Mouse (Mus musculus) embryo, embryonic 11 days (tissue): ENCODE results near the gene Fsd1.
"Not testable (repeated sequence)": the region's sequence is repeated elsewhere in the genome, so short reads cannot be mapped to it uniquely, and the experiment has no call there.

ENCODE experiments used
- DNase-seq: peaks from one replicate; pipeline ENCODE4 v3.0.0-alpha.2; 2015

The Fsd1 gene

DNA sequence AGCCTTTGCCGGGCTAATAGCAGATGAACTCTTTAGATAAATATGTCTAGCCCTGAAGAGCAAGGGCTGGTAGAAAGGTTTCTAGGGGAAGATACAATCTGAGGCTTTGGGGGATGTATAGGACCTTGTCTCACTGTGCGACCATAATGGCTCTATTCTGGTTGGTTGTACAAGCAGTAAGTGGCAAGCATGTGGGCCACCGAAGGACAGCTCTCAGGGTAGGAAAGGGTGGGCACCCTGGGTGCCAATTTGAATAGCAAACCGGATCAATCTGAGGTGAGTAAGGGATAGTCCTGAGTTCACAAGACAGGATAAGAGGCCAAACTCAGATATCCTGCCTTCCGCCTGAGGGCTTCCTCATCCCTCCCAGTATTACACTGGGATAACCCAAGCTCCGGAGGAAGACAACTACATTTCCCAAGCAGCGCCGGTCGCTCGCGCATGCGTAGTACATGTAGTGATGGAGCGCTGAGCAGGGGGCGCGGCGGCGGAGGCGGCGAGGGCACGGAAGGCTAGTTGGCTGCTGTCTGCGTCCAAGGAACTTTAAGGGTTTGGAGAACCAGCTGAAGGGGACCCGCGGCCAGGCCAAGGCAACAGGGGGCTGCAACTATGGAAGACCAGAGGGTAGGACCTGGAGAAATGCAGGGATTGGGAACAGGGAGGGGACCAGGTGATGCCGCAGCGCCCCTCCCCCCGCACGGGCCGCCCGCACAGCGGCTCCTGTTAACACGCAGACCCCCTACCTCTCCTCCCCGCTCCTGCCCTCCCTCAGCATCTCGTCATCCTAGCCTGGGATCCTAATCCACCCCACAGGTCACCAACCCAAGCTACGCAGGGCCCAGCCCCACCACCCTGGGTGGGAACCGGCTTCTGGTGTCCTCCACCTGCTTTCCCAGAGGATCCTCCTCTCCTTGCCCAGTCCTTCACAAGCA is at the start of gene Fsd1:
Fsd1 (plus strand) TSS at position 480 of the 932 bp plus-strand sequence.
- DNase-seq = peak; percentile 89

DNA sequence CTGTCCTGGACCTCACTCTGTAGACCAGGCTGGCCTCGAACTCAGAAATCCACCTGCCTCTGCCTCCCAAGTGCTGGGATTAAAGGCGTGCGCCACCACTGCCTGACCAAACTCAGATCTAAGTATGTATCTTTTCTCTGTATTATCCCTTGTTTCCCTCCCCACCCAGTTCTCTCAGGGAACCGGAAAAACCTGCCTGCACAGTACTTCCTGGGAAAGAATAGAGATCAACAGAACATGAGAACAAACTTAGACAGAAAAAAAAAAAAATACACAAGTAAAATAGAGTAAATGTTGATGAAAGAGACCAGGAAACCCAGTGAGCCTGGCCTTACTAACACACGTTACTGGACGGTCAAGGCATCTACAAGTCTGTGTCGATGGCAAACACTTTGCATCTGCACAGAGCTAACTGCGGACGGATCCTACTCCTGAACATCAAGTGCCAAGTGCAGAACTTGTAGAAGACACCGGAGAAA is 41.9 kb upstream of the Fsd1 start:
- DNase-seq = not testable (repeated sequence)

DNA sequence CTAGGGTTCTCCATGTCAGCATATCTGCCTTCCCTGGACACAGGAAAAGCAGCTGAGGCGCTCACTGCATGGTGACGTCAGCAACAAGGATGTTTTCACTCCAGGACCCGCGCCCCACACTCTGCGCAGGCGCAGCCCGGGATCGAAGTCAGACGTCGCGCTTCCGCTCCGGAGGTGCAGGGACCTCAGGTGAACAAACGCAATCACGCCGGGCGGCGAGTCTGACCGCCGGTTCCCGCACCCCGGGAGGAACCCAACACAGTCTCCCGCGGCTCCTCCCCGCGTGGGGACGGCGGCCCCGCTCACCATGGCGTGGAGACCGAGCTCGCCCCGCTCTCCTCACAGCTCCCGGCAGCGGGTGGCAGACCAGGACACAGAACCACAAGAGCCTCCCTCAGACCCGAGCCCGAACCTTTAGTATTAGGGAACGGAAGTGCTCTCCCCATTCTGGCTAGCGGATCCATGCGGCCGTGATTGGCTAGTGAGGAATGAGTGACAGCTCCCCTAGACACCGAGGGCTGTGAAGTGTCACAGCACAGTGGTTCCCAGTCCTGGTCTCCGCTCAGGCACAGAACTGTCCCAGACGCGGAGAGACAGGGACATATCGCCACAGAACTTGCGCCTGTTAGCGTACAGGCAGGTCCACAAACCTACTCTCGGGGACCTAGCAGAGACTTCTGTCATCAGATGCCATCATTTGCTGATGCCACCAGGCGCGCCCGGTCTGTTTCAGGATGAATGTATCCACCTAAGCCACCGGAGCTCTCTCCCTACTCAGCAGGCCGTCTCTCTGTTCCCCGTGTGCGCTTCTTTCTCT is 41.2 kb upstream of the Fsd1 start:
- DNase-seq = peak; percentile 80

DNA sequence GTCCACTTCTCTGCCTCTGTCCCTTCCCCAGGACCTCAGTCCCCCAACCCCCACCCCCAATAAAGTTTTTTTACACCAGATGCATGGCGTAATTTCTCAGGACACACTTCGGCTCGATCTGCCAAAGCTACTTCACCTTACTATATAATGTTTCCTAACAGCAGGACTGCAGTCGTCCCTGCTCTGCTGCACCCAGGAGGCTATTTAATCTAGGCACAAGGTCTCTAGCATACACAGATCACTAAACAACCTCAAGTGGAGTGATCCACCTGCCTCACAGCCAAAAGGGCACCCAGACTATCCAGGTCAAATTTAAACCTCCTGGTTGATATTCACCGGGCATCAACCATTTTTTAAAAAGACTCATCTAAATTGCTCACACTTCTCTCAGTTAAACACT is 40.6 kb upstream of the Fsd1 start:
- no peak for DNase-seq

DNA sequence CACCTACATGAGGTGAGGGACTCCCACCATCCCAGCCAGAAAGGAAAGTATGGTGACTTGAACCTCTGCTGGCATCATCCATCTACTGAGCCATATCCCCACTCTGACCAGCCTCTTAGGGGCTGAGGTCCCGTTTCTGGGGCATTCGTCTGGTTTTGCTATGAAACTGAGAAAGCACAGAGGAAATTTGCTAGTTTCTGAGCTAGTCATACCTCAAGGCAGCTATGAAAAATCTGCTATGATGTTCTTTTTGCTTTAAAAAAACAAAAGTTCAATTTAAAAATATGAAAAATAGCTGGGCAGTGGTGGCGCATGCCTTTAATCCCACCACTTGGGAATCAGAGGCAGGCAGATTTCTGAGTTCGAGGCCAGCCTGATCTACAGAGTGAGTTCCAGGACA is 37.7 kb upstream of the Fsd1 start:
- no peak for DNase-seq

DNA sequence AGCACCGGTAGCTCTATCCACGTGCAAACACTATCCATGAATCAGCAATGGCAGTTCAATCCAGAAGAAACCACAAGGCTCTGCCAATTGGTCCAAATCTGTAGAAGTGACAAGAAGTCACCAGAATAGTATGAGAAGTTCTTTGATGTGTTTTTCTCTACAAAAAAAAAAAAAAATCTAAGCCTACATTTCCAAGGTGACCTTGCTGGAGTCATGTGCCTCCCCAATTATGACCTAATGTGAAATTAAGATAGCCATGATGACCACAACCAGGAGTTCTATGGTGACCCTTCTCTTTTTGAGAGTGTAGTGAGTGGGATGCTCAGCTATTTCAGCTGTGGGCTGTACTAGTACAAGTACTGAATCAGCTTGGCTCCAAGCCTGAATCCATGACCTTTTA is 36.9 kb upstream of the Fsd1 start, which contains the start of gene Zfp119b:
Zfp119b (minus strand) TSS at position 101 of the 400 bp plus-strand sequence.
- DNase-seq = no peak

DNA sequence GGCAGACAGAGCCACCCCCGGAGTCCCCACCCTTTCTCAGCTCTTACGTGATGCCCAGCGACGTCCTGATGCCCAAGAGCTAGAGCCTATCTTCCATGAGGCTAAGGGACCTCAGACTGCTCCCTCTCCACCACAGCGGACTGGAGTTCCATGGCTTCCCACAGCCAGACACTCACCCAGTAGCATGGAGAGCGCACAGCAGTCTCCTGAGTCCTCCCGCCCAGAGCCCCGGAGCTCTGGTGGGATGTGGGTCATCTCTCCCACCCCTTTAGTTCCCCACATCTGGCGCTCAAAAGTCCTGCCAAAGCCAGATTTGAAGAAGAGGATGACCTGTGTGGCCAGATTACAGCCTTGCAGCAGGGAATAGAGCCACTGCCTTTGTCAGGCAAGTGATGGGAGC is 35.7 kb upstream of the Fsd1 start:
- no peak for DNase-seq

DNA sequence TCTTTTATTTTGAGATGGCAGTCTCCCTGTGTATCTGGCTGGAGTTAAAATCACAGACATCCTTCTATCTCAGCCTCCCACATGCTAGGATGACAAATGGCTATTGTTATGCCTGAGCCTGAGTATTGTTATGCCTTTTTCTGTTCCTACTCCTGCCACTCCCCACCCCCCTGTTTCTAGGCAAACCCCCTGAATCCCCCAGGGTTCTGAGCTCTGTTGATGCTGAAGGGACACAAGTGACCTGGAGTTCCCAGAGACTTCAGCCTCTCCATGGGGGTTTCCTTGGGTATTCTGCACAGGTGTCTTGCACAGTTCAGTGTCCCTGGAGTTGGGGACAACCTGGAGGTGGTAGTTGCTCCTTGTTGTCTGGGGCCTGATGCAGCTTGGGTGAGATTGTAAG is 34.3 kb upstream of the Fsd1 start:
- no peak for DNase-seq

DNA sequence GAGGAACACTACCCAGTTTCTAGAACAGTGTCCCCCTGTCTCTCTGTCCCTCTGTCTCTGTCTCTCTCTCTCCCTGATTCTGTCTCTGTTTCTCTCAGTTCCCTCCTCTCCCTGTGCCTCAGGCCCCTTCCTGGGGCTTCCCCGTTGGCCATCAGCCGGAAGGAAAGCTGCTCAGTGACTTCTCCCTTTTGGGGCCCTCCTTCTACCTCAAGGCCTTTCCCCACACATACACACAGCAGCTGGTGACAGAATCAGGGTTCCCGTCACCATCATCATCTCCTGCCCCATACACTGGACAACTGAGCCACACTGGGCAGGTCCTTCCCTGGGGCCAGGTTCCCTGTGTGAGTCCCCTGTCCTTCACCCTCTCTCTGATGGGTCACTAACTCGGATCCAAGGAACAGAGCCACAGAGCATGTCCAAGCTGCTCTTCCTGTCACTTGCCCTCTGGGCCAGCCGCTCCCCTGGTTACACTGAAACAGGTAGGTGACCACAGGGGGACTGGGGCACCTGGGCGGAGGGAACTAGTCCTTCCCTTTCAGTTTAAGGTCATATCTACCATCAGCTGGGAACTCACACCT is 33.8 kb upstream of the Fsd1 start, which contains the start of gene Ebi3:
Ebi3 (plus strand) TSS at position 194 of the 581 bp plus-strand sequence.
- DNase-seq = no peak

DNA sequence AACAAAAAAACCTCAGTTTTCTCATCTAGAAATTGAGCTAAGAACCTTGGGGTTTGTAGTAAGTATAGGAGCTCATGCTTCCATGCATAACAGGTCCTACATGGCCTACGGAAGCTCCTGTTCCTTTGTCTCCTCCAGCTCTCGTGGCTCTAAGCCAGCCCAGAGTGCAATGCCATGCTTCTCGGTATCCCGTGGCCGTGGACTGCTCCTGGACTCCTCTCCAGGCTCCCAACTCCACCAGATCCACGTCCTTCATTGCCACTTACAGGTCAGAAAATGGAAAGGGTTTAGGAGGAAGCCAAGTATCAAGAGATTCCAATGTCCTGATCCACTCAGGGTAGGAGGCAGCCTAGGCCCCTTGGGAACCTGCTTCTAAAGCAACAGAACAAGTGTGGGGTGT is 32.6 kb upstream of the Fsd1 start:
- no peak for DNase-seq

DNA sequence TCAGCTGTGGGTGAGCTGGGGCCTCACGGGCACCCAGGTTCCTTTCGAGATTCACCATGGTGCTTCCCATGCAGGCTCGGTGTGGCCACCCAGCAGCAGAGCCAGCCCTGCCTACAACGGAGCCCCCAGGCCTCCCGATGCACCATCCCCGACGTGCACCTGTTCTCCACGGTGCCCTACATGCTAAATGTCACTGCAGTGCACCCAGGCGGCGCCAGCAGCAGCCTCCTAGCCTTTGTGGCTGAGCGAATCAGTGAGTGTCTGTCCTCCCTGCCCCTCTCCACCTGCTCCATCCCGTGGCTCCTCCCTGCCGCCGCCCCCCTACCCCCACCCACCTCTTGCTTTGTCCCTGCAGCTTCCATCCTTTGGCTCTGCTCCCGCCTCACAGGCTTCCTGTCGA is 32.1 kb upstream of the Fsd1 start:
- DNase-seq = no peak

DNA sequence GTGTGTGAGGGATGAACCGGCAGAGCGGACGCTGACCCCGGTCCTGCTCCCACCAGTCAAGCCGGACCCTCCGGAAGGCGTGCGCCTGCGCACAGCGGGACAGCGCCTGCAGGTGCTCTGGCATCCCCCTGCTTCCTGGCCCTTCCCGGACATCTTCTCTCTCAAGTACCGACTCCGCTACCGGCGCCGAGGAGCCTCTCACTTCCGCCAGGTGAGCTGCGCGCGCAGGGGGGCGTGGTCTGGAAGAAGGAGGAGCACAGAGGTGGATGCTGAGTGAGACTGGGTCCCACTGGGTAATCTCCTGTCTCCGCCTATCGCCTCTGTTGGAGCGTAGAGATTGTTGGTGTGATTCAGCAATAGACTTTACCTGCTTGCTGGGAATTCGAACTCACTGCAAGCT is 30.2 kb upstream of the Fsd1 start:
- peak; percentile 78 for DNase-seq

DNA sequence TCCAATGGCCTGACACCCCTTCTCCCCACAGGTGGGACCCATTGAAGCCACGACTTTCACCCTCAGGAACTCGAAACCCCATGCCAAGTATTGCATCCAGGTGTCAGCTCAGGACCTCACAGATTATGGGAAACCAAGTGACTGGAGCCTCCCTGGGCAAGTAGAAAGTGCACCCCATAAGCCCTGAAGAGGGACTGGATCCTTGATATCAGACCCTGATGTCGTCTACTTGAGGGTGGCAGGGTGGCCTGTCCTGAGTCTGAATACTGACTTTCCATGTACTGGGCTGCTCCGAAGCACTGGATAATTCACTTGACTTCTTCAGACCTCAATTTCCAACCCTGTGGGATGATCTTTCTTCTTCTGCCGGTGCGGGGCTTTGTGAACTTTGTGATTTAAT is 29.7 kb upstream of the Fsd1 start:
- no peak for DNase-seq

DNA sequence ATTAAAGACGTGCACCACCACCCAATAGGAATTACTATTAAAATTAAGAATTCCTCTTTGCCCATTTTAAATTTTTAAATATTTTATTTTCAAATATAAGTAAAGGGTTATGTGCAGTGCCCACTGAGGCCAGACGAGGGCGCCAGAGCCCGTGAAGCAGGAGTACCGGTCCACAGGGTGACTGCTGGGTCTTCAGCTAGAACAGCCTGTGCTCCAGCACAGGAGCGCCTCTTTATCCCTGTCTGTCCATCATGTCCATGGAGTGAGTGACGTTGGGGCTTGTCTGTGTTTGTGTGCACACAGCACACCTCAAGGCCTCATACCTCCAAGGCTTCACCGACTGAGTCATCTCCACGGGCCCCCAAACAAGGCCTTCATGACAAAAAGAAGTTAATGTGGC is 29.1 kb upstream of the Fsd1 start:
- DNase-seq = peak; percentile 83

DNA sequence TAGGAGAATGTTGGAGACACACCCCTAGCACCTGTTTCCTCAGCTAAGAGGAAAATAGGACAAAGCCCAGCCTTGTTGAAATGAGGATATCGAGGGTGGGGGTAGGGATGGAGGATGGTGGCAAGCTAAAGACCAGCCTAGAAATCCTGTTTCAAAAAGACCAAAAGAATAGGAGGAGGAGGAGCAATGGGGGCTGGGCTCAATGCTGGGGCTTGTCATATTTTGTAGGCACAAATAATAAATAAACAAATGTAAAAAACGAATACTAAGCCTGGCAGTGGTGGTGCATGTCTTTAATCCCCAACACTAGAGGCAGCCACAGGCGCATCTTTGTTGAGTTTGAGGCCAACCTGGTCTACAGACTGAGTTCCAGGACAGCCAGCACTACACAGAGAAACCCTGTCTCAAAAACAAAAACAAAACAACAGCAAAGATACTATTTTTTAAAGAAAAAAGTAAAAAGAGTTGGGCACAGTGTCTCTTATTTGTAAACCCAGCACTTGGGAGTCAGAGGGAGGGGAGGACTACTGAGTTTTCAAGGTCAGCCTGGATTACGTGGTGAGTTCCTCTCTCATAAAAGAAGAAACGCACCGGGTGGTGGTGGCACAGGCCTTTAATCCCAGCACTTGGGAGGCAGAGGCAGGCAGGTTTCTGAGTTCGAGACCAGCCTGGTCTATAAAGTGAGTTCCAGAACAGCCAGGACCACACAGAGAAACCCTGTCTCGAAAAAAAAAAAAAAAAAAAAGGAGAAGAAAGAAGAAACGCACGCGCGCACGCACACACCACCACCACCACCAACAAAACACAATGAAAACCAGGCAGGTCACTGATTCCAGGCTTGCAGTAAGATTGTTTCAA is 28.4 kb upstream of the Fsd1 start:
- no peak for DNase-seq

DNA sequence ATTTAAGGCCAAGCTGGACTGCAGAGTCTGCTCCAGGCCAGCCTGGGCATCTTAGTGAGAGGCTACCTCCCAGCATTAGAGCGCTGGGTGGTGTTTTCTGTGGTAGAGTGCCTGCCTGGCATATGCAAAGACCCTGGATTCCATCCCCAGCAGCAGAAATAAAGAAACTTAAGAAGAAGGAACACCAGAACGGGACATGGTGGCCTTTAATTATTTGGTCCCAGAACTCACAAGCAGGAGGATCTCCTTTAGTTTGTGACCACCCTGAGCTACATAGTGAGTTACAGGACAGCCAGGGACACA is 27.8 kb upstream of the Fsd1 start:
- DNase-seq = peak; percentile 20

DNA sequence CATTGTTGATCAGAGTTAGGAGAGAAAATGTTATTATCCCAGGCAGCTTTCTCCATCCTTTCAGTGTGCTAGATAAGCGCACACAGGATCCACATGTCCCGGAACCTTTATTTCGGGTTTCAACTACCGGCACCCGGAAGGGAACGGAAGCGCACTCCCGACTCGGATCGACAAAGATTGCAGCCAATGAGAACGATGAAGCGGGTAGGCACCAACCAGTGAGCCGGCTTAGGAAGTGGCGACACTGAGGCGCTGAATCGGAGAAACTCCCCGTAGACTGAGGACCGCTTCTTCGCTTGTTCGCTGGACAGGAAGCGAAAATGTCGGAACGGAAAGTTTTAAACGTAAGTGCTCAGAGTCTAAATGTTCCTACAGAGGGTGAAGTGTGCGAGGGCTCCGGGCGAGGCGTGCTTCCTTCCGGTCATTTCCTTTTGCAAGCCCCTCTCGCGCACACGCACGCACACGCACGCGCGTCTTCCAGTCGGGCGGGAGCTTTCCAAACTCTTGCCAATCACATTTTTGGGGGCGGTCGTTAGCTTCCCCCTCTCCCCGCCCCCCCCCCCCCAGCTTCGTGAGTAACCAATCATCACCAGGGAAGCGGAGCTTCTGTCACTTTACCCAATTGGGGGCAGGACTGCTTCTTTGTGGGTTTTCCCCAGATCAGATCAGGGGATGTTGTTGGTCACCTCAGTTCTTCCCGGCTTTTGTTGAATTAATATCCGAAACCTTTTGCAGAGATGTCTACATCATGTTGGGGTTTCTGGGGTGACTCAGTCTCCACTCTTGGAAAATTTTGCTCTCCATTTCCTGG is 27.2 kb upstream of the Fsd1 start, which contains the start of gene Yju2:
Yju2 (plus strand) TSS at position 182 of the 811 bp plus-strand sequence.
- peak; percentile 97 for DNase-seq

DNA sequence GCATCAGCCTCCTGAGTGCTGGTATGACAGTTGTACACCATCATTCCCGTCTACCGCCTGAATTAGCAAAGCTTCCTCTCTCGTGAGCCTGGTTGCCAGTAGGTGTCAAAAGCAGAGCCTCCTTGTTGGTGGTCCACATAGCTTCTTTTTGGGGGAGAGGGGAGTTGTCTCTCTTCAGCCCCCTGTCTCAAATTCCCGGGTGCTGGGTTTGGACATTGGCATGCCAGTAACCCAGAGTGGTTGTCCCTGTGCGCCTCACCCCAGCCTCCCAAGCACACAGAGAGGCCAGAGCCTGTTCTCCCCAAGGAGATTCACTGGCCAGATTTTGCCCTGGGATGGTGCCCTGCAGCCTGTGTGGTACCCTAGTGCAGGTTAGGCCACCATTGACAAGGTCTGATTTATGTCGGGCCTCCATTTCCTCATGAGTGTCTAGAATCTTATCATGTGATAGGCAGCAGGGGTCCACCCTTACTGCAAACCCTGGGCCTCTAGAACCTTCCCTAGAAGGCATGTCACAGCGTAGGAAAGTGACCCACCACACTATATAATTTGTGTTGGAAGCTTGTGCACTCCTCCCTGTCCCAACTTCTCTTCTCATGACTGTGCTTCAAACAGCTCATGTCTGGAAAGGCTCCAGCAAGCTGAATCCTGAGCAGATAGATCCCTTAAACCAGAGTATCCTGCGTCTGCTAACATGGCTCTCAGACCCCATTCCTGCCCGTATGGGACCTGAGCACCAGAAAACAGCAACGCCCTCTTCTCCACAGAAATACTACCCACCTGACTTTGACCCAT is 26.2 kb upstream of the Fsd1 start:
- no peak for DNase-seq

DNA sequence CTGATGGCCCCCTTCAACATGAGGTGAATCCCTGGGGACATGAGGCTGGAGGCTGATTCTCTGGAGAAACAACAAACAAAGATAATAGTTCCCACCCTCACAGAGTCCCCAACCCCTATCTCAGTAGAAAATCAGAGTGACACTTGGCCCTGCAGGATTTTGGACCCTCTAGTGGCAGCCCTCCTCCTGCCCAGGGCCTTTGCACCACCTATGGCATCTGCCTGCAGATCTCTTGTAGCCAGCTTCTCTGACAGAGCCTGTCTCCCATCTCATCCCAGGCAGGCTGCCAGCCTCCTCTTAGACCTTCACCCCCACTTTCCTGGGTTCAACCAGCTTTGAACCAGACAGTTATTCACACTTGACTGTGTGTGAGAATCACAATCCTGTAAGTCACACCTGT is 25.5 kb upstream of the Fsd1 start:
- no peak for DNase-seq

DNA sequence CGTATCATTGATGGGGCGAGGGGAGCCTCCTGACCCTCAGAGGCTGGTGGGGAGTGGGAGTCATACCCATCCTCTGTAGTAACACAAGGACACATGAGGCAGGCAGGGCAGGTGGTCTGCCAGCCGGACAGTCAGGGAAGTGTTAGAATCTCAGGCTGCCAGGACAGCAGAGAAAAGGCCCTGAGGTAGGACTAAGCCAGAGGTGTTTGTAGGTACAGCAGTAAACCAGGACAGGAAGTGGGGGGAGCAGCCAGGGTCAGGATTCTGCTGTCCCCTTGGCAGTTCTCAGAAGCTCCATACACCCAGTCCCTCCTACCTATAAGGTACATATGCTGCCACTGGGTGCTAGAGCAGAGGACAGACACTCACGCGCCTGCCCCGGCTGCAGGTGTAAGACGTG is 24.7 kb upstream of the Fsd1 start:
- no peak for DNase-seq

DNA sequence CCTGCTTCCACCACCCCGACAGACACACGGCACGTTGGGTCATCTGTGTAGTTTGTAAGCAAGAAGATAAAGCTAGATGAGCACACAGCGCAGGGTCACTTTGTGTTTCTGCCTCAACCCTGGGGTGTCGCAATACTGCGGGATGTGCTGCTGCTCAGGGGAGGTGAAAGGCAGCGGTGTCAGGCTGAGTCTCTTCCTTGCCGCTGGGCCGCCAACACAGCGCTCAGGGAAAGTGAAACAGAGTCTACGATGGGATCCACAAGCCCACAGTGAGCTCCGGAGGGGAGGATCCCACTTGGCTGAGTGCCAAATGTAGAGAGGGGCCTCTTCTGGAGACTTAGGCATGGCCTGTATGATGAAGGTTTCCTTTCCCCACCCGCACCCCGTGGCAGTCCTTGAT is 23.1 kb upstream of the Fsd1 start:
- no peak for DNase-seq
